Mouse (Mus musculus) right cerebral cortex, adult 2 months (tissue): ENCODE measurements around the gene Slc7a12.

Source experiments
- DNase-seq, 2 experiments: peaks; one replicate each; pipeline ENCODE4 v3.0.0; 2021 to 2022; ENCODE audit warnings: low spot score in 2 of 2

Gene Slc7a12

DNA sequence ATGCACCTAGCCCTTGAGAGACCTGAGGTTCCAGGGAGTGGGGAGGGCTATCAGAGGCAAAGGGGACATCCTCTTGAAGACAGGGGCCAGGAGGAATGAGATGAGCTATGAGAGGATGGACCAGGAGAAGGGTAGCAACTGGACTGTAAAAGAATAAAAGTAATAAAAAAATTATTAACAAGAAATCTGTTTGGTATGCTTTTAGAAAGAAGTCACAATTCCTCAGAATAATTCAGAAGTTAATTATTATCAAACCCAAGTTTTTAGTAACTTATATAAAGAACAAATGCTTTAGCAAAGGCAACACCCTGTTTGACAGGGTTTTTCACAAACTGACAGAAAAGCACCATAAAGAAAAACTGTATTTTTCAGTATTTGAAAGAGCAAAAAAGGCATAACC is at the start of gene Slc7a12:
Gene Slc7a12, plus strand, starts transcription at position 301 of the 400 bp plus-strand sequence.
- no peak for DNase-seq

DNA sequence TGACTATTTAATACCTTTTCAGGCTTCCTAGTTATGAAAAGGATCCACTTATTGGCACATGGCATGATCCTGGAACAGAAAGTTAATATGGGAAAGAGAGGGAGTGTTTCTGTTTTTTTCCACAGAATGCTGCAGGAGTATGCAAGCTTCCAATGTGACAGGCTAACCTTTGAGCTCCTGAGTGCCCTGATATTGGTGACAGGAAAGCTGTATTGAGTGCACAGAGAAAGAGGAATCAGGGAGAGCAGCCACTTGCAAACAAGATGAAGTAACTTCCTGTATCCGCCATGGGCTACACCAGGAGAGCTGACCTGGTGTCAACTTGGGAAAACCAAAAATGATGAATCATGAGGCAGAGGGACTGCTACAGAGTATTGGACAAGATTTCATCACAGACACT is 48.1 kb upstream of the Slc7a12 start:
- no peak for DNase-seq

GRCm38 (mm10) chr3:14446015-14446414 is 34.5 kb upstream of the Slc7a12 start:
- no peak for DNase-seq

DNA sequence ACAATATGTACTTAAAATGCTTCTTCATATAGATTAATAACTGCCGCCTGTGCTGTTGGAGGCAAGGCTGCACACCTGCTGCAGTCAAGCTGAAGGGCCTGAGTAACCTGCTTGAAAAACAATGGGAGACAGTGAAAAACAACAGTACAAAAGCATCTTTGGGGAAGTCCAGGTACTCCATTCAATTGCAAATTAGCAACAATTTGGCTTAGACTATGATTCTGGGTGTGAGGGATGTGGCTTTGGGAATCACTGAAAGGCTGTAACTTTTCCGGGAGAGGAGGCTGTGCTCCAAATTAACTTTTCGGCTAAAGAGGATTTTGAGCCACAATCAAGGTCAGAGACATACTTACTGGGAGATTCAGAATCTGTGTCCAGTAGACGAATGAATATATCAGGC is 33.8 kb upstream of the Slc7a12 start:
- no peak for DNase-seq
